Mouse (Mus musculus): ENCODE results near the gene Ift172.

Ift172 gene

DNA sequence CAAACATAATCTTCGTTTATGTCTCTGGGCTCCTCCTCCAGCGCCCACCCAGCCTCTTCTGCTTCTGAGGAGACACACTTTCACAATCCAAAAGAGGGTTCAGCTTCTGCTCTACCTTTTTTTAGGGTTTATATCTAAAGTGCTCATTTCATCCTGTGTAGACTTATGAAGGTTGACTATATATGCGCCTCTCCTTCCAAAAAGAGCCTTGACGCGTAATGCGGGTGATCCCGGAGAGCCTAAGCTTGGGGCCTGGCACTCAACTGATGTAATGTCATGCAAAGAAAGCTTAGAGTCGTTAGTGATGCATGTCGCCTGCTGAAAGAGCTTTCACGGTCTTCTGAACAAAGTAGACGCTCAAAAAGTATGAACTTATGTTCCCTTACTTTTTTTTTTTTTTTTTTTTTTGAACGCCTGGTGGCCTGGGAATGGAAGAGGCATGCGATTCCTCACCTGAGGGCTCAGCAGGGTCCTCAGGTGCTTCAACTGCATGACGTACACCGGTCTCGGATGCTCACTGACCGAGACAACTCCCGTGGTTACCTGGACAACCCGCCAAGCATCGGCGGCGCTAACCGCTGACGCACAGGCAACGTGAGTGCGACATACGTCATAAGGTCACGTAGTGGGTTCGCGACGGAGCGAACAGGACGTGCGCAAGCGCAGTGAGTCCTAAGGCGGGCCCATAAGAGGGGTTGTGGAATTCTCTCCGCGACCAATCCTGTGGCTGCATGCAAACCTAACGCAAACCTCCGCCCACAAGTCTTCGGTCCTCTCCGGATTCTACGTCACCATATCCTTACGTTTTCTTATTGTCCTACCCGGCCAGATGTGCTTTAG lies at the start of gene Ift172:
Ift172 (minus strand) TSS at position 596 of the 840 bp plus-strand sequence.
- DNase-seq (ENCODE audit: low read depth): peak; percentile 99

DNA sequence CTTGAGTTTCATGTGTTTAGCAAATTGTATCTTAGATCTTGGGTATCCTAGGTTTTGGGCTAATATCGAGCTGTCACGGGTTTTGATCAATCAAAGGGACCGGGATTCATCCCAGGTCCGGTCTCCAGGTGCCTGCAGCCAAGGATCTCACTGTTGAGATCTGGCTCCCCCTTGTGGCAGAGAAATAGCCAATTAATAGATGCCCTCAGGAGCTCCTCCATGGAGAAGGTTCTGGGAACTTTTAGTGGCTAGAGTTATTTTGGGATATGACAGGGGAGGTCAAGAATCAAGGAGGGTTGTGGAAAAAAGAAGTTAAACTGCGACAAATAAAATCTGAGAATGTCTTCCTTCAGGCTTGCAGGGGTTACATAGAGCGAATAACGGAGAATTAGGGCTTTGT lies 37.3 kb upstream of the Ift172 start:
- DNase-seq (ENCODE audit: low read depth): peak; percentile 83

DNA sequence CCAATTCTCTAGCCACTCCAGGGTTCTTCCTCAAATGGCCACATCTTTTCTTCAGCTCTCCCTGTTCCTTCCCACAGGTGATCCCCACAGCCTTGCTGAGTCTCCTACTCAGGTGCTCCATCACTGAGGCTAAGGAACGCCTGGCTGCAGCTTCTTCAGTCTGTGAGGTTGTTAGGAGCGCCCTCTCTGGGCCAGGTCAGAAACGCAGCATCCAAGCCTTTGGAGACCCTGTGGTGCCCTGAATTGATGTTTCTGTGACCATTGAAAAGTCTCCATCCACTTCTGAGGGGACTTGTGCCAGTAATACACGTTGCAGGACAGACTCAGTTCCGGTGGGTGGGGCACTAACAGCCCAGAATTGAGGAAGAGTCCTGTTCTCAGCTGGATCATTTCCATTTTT lies 35.9 kb upstream of the Ift172 start:
- no peak for DNase-seq (ENCODE audit: low read depth)

DNA sequence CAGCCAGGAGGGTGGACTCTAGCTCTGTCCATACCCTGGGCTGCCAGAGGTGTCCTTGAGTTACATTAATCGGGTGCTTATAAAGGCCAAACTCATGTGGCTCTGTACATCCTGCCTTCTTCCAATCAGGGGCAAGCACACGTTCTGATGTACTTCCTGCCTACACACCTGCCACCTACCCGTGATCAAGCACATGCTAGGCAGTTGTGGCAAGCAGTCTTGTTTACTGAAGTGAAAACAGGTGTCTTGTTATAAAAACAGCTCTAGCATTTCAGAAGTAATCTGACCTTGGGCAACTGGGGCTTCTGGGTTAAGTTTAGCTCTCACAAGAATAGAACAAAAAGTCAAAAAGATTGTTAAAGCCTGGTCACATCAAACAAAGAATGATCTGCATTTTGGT lies 33.2 kb upstream of the Ift172 start:
- DNase-seq (ENCODE audit: low read depth): no peak

DNA sequence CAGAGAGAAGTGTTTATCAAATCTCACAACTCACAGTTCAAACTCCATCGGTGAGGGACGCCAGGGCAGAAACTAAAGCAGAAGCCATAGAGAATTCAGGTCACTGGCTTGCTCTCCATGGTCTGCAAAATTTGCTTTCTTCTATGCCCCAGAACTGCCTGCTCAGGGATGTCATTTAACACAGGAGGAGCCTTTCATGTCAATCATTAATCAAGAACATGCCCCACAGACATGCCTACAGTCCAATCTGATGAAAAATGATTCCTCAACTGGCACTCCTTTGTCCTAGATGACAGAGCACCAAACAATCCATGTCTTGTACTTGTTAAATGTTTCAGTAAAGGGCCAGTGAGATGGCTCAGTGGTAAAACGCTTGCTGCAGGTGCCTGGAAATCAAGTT lies 31.9 kb upstream of the Ift172 start:
- no peak for DNase-seq (ENCODE audit: low read depth)

DNA sequence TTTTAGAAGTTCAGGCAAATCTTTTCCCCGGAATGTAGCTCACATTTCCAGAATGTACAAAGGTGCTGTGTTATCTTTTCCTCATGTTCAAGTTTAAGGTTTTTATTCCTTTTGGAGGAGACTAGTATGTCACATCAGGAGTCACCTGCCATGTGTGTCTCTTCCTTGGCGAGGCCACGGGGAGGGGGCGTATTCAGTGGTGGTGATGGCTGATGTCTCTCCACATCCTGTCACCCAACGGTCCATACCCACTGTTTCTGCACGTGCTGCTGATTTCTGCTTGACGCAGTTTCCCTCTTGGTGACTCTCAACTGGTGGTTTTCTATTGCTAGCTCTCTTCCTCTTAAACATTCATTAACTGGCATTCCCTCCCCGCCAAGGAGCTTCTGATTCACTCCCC lies 21.9 kb upstream of the Ift172 start:
- DNase-seq (ENCODE audit: low read depth): no peak

DNA sequence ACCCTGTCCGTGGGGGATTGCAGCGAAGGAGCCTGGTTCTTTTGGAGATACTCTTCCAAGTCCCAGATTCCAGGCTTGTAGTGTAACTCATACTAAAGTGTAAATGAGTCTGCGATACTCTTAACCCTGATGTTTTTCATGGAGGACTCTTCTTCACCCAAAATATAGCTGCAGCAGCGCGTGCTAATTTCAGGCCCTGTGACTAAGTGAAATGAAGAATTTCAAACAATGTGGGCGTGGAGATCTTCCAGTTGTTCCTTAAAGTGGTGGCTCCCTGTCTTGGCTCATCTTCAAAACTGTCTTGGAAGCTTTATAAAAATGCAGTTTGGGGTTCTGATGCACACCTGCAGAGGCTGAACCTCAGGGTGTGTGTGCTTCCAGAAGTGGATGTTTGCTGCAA lies 12.2 kb upstream of the Ift172 start:
- no peak for DNase-seq (ENCODE audit: low read depth)

DNA sequence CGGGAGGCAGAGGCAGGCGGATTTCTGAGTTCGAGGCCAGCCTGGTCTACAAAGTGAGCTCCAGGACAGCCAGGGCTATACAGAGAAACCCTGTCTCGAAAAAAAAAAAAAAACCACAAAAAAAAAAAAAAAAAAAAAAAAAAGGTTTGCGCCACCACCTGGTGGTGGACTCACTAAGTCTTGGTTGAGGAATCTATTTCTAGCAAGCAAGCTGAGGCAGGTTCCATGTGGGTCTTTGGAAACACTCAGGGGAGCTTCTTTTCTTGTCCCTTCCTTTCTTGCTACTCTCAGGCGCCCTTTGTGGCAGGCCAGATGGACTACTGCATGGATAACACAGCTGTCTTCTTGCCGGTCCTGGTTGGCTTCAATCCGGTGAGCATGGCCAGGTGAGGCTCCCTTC lies 10.9 kb upstream of the Ift172 start:
- no peak for DNase-seq (ENCODE audit: low read depth)

DNA sequence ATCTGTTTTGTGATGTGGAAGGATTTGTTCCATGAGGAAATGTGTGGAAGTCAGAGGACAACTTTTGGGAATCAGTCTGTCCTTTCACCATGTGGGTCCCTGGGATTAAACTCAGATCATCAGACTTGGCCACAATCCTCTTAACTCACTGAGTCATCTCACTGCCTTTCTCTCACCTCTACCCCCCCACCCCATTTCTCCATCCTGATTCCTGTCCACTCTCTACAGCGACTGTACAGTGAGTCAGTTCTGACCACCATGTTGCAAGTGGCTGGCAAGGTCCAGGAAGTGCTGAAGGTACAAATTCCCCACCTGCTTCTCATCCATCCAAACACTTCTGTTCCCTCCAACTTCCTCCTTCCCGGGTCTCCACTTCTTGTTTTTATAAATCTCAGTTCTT lies 7.6 kb upstream of the Ift172 start:
- peak; percentile 52 for DNase-seq (ENCODE audit: low read depth)

DNA sequence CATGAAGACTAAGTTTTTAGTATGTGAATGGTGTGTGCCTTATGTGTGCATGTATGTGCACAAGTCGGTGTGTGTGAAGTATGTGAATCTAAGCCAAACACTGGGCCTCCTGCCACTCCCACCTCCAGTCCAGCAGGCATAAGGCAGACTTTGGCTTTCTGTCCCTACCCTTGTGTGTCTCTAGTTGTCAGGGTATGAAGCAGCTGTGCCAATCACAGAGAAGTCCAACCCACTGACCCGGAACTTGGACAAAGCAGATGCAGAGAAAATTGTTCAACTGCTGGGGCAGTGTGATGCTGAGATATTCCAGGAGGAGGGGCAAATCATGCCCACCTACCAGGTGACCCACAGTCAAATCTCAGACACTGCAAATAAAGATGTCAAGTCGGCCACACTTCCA lies 7.1 kb upstream of the Ift172 start:
- no peak for DNase-seq (ENCODE audit: low read depth)

DNA sequence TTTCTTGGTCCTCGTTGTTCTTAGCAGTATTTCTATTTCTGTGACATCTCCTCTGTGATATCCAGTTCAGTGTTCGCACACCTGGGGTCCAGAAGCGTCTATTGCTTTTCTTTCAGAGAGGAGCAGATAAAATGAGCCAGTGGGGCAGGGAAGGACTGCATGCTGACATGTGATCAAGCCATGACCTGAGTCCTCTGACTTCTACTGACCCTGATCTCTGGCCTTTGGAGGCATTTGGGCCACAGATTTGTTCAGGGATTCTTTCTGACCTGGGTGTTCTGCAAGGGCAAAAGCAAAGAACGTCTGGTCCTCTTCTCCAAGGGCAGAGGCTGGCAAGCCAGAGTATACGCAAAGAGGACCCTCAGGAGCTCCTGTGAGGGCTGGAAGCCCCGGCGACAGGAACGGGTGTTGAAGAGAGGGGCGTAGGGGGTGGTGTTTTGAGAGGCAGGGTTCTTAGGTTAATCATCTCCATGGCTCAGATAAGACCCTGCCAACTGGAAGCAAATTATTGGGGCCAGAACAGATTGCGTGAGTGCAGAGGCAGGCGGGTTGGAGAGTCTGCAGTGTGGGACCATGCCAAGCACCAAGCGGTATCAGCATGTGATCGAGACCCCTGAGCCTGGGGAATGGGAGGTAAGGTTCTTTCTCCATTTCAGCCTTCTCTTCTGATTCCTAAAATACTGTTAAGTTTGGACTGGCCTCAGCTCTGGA lies 6.3 kb upstream of the Ift172 start, which contains the start of gene Gckr:
Gckr (plus strand) TSS at position 397 of the 711 bp plus-strand sequence.
- no peak for DNase-seq (ENCODE audit: low read depth)

DNA sequence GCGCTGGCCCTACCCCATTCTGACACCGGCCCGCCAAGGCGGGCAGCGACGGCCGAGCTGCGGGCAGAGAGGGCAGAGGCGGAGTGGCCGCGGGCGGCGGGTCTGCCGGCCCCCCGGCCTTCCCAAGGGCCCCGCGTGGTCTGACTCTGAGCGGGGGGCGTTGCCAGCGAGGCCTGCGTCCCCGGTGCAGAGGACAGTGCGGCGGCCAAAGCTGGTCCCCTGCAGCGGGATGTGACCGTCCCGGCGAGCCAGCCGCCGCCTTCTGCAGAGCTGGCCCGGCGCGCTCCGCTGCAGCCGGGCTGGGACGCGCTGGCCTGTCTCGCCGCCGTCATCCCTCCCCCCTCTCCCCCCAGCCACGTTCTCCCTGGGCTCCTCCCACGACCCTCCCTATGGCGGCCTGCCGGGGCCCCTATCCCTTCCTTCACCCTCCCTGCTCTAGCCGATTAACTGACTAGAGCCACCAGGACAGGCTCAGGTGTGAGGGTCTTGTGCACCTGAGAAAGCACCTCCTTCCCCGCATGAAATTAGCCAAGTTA lies 4.8 kb upstream of the Ift172 start, which contains the start of gene Fndc4:
Fndc4 (minus strand) TSS at position 475 of the 536 bp plus-strand sequence.
- peak; percentile 59 for DNase-seq (ENCODE audit: low read depth)

DNA sequence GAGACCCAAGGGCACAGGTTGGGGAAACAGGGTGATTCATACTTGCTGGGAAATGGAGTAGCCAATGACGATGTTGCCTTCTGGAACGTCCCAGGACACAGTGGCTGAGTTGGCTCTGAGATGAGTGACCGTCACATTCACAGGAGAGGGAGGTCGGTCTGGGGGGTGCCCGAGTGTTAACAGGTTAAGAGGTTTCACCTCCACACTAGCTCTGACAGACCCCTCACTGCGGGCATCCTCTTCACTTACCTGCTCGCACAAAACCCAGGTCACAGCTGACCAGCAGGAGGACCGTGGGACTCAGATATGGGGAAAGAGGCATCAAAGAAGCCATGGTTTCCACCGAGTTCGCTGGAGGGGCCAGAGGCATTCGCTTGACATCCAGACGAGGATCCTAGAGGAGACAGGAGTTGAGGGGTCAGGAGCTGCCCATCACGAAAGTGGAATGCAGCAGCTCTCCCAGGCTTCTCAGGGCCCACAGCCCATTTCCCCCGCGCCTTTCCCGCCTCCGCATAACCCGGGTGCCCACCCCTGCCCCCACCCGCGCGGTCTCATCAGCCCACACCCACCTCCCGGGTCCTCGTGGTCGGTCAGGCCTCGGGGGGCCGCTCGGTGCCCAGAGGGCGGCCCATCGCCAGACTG lies 4.2 kb upstream of the Ift172 start:
- no peak for DNase-seq (ENCODE audit: low read depth)

DNA sequence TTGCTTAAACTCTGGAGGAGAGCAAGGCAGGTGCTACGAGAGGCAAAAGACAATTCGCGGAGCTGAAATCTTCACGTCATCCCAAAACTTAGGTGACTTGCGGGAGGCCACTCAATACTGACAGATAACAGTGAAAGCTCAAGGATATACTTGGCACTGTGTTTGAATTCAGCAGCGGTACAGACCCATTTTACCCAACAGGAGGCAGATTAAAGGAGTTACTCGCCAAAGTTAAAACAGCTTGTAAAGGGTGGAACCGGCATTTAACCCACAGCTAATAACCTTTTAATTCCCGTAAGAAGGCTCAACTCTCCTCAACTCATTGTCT lies 409 bp upstream of the Ift172 start:
- no peak for DNase-seq (ENCODE audit: low read depth)

DNA sequence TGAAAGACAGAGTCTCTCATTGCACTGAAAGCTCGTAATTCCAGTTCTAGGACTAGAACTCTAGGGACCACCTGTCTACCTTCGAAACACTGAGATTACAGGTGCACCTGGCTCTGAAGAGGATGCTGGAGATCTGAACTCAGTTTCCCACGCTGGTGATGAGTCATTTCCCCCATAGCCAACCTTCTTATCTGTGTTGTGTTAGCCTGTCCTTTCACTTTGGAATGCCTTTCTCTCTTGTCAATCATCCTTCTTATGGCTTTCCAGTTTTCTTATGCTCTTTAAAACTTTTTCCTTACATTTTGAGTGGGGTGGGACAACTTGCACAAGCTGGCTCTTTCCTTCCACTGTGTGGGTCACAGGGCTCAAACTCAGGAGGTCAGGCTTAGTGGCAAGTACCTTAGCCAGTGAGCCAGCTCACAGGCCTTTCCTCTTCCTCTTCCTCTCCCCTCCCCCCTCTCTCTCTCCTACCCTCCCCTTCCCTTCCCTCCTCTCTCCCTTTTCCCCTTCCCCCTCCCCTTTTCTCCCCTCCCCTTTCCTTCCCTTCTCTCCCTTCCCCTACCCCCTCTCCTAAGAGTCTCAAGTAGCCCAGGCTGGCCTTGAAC lies 1.2 kb downstream of the Ift172 start:
- DNase-seq (ENCODE audit: low read depth): no peak

DNA sequence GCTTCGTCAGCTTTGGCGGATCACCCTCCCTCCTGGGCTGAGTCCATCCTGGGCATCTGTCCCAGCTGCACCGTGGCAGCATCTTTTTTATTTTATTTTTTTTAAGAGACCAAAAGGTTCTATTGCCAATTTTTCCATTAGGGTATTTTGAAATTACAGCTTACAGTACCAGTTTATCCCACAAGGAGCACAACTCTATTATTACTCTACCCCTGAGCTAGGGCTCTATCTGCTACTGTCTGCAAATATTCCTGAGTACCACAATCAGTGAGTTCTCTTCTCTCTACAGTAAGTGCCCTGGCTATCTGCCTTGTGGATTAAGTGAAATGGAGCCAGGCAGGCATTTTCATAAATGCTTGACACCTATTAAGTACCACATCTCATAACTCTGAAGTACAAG lies 2.3 kb downstream of the Ift172 start:
- peak; percentile 35 for DNase-seq (ENCODE audit: low read depth)

DNA sequence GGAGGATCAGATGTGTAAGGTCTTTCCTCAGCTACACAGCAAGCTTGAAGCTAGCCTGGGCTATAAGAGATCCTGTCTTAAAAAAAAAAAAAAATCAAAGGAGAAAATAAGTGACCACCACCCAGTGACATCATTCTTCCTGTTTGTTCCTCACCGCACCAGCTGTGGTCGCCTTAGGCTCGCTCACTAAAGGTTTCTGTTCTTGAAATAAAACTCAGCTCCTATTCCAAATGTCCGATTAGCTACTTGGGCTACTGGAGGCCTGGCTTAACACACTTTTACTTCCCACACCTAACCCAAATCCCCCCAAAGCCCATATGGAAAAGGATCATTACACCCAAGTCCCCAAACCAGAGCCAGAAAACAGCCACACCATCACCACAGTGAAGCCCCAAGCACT lies 2.7 kb downstream of the Ift172 start:
- DNase-seq (ENCODE audit: low read depth): no peak

DNA sequence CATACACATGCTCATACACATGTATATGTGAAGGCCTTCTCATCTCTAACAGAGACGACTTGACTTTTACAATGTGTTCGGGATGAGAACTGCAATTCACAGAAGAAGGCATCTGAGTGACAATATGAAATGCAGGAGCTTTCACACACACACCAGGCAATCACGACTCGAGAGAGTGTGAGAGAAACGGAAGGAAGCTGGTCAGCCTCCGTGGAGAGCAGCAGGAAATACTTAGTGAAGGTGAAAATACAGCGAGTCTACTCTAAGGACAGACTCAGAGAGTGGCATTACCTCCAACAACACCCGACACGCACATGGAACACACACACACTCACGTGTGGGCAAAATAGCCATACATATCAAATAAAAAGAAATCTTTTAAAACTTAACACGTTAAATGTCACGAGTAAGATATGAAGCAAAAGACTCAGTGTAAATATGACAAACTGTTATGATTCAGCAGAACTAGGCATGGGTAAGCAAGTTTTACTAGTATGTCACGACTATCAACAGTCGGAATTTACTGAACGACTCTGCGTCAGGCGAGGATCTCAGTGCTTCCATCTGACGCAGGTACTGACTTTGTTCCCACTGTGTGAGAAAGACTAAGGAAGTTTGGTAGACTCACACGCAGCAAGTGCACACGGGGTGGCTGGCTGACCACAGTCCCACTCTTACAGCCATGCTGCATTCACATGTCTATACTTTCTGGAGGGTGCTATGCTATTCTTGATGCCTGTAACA lies 11.5 kb downstream of the Ift172 start:
- no peak for DNase-seq (ENCODE audit: low read depth)

DNA sequence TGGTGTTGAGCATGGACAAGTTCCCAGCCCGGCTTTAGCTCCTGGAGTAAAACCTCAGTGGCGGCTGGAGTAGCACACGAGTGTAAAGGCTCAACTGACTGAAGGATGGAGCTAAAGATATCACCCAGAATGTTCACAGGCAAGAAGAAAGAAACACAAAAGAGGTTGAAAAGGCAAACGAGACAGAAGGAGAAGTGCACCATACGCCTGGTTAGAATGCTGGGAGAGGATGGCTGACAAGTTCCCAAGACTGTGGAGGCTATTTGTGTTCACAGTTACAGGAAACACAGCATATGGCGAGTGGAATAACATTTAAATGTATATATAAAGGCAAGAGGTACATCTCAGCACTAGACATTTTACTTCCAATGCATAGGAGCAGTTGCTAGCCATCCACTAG lies 17.9 kb downstream of the Ift172 start:
- no peak for DNase-seq (ENCODE audit: low read depth)

DNA sequence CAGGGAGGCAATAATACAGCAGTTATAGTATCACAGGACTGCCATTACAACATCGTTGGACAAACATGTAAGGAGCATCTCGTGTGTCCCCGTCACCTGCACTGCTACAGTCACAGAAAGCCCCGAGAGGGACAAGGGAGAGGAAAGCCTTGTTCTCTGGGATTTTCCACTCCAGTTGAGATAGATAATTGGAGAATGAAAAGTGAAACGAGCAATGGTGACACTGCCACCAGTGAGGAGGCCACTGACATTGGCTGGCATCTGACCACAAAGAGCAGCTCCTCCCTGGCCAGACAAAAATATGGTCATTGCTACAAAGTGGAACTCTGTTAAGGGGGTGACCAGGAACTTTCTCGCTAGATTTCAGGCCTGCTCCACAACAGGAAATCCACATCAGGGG lies 23.2 kb downstream of the Ift172 start:
- DNase-seq (ENCODE audit: low read depth): no peak

DNA sequence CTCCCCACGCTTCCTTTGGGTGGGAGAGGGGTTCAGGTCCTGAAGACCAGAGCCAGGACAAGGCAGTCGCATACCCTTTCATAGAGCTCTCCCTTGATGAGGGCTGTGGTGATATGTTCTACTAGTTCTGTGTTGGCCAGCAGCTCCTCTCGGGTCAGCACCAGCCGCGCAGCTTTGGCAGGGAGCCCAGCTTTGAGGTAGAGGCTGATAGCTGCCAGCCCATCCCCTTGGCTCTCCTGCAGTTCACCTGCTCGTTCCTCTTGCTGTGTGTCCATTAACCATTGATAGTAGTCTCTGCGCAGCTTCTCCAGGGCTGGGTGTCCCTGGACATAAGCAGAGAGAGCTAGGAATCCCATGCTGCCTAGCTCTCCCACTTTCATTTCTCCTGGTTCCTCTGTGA lies 24.8 kb downstream of the Ift172 start:
- no peak for DNase-seq (ENCODE audit: low read depth)

DNA sequence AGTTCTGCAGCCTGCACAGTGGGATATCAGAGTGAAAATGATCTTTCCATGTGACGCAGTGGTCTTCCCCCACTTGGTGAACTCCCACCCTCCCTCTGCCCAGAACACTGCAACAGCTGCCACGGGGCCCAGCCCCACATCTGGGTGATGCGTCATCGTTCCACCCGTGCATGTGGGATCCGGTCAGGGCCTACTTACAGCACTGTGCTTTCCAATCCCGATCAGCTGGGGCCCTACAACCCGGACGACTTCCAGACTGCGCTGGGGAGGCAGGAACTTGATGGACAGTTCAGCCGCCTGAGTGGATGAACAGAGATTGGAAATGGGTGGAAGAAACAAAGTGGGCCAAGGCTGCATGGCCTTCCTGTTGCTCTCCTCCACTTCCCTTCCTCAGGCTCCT lies 33.3 kb downstream of the Ift172 start:
- no peak for DNase-seq (ENCODE audit: low read depth)

Measured in NIH3T3 (cell line).